Mouse (Mus musculus): ENCODE data around the gene Nub1.

GRCm38 (mm10) chr5:24645454-24645853, 39.9 kb upstream of the Nub1 start:
- no peak for TF ChIP-seq CTCF (IDR thresholded peaks at IDR 0.05; ENCODE audit: extremely low read depth, insufficient read depth, insufficient read length, insufficient replicate concordance)
- no peak for TF ChIP-seq POLR2A (IDR thresholded peaks at IDR 0.05; ENCODE audit: low read depth, low read length)

All from spleen, adult 2 months (tissue).